Mouse (Mus musculus) gastrocnemius, adult 2 months (tissue): Measurements from ENCODE around the gene Mn1. TPM values are rescaled to one million over a fixed set of nuclear protein-coding genes. Genes with fewer than 3 reads are reported as not detected.
A peak's percentile ranks its signal among the peaks of the same experiment; 100 is the strongest.

Experiments
- DNase-seq: peaks from one replicate; pipeline ENCODE4 v3.0.0; 2022
- H3K27ac ChIP-seq: fragments of 200-600 bp; 2 replicates; pipeline ENCODE4 v1.8.1; 2022; ENCODE audit warnings: mild to moderate bottlenecking
- H3K4me3 ChIP-seq: fragments of 200-600 bp; 2 replicates; pipeline ENCODE4 v1.8.1; 2022; ENCODE audit warnings: mild to moderate bottlenecking, moderate library complexity
- CTCF ChIP-seq: fragments of 200-600 bp; IDR thresholded peaks from 2 replicates; pipeline ENCODE4 v1.8.1; 2022; ENCODE audit warnings: antibody characterized with exemption, mild to moderate bottlenecking, moderate library complexity
- intact Hi-C: fragments of 180-260 bp; cut with DNase I; formaldehyde crosslinking; loops from one replicate; pipeline ENCODE4 v1.15.1; 2025
- total RNA-seq, 2 experiments: library from RNA; stranded (reverse); gene quantifications; 2 replicates each; pipeline ENCODE4 v1.2.3; 2021

Mn1 gene
- total RNA-seq, 2 experiments from 2014 or later = 43.9 to 85.9 TPM

GRCm38 (mm10) chr5:111440264-111440663, 23.1 kb downstream of the Mn1 start:
- DNase-seq = no peak
- no peak for TF ChIP-seq CTCF

GRCm38 (mm10) chr5:111442151-111442871, 25.1 kb downstream of the Mn1 start:
- Histone ChIP-seq H3K27ac (peak overlapping the region; percentile 24), H3K4me3 (no peak overlapping the region)
- intact Hi-C loops = no loop called here
- no peak for DNase-seq
- no peak for TF ChIP-seq CTCF

More at GRCm38 (mm10) chr5:111440264-111440663, 23.1 kb downstream of the Mn1 start:
- intact Hi-C loops = no loop called here
- Histone ChIP-seq H3K4me3 (no peak overlapping the region), H3K27ac (no peak overlapping the region)

GRCm38 (mm10) chr5:111443636-111444035, 26.5 kb downstream of the Mn1 start:
- TF ChIP-seq CTCF = no peak
- Histone ChIP-seq H3K4me3 (no peak overlapping the region), H3K27ac (no peak overlapping the region)
- DNase-seq = no peak
- intact Hi-C loops = no loop called here

GRCm38 (mm10) chr5:111444361-111444760, 27.2 kb downstream of the Mn1 start:
- intact Hi-C loops = no loop called here
- Histone ChIP-seq H3K27ac (no peak overlapping the region), H3K4me3 (no peak overlapping the region)
- DNase-seq = no peak
- TF ChIP-seq CTCF = no peak

- no peak for TF ChIP-seq CTCF
These were observed 29.5 kb downstream of the Mn1 start for GRCm38 (mm10) chr5:111446652-111447051.

GRCm38 (mm10) chr5:111449700-111450099, 32.5 kb downstream of the Mn1 start:
- TF ChIP-seq CTCF = no peak
- DNase-seq = no peak
- intact Hi-C loops = no loop called here
- H3K4me3 ChIP-seq = no peak overlapping the region
- H3K27ac ChIP-seq = 0 out of 2 replicates have a peak overlapping the region, but pooled peaks have one; percentile 12

More at GRCm38 (mm10) chr5:111446652-111447051, 29.5 kb downstream of the Mn1 start:
- Histone ChIP-seq H3K4me3 (no peak overlapping the region), H3K27ac (no peak overlapping the region)
- DNase-seq = no peak
- intact Hi-C loops = no loop called here

GRCm38 (mm10) chr5:111454240-111454639, 37.1 kb downstream of the Mn1 start:
- intact Hi-C loops = no loop called here
- Histone ChIP-seq H3K27ac (no peak overlapping the region), H3K4me3 (no peak overlapping the region)
- TF ChIP-seq CTCF = no peak
- no peak for DNase-seq

- DNase-seq = no peak
- intact Hi-C loops = no loop called here
- no peak overlapping the region for H3K4me3 ChIP-seq
- no peak for TF ChIP-seq CTCF
- no peak overlapping the region for H3K27ac ChIP-seq
These were observed 37.7 kb downstream of the Mn1 start for GRCm38 (mm10) chr5:111454876-111455275.

- Histone ChIP-seq H3K27ac (no peak overlapping the region), H3K4me3 (no peak overlapping the region)
- intact Hi-C loops = no loop called here
- no peak for DNase-seq
- TF ChIP-seq CTCF = no peak
These were observed 41.5 kb downstream of the Mn1 start for GRCm38 (mm10) chr5:111458675-111459074.

GRCm38 (mm10) chr5:111465811-111466299, 48.7 kb downstream of the Mn1 start:
- TF ChIP-seq CTCF = peak; percentile 35; the same call in 1 of the 2 replicates
- intact Hi-C loops = no loop called here
- H3K4me3 ChIP-seq = 0 out of 2 replicates have a peak overlapping the region, but pooled peaks have one; percentile 7
- DNase-seq = peak; percentile 55
- H3K27ac ChIP-seq = peak overlapping the region; percentile 74

GRCm38 (mm10) chr5:111466429-111466828, 49.3 kb downstream of the Mn1 start:
- no peak for TF ChIP-seq CTCF
- intact Hi-C loops = no loop called here
- Histone ChIP-seq H3K27ac (peak overlapping the region; percentile 74), H3K4me3 (0 out of 2 replicates have a peak overlapping the region, but pooled peaks have one; percentile 7)
- DNase-seq = peak; percentile 29

GRCm38 (mm10) chr5:111467699-111468098, 50.5 kb downstream of the Mn1 start:
- Histone ChIP-seq H3K27ac (no peak overlapping the region), H3K4me3 (no peak overlapping the region)
- intact Hi-C loops = no loop called here
- peak; percentile 7 for DNase-seq
- no peak for TF ChIP-seq CTCF

- DNase-seq = peak; percentile 8
- Histone ChIP-seq H3K27ac (no peak overlapping the region), H3K4me3 (no peak overlapping the region)
- intact Hi-C loops = no loop called here
- no peak for TF ChIP-seq CTCF
These were observed 52.2 kb downstream of the Mn1 start for GRCm38 (mm10) chr5:111469195-111469882.
